Mouse (Mus musculus) heart, postnatal 36 days (tissue): ENCODE measurements around the gene Ajm1. TPM values are rescaled to one million over a fixed set of nuclear protein-coding genes. Genes with fewer than 3 reads are reported as not detected.
"Not testable (repeated sequence)": the region's sequence is repeated elsewhere in the genome, so short reads cannot be mapped to it uniquely, and the experiment has no call there.

Source experiments
- DNase-seq, 2 experiments: peaks; one replicate each; pipeline ENCODE4 v3.0.0; 2021 to 2022
- intact Hi-C: fragments of 180-260 bp; cut with DNase I; formaldehyde crosslinking; loops from one replicate; pipeline ENCODE4 v1.15.1; 2025
- total RNA-seq, 2 experiments: library from RNA; stranded (reverse); gene quantifications; 2 replicates each; pipeline ENCODE4 v1.2.3; 2021

Gene Ajm1
- total RNA-seq, 2 experiments from 2014 or later, result 0.08 TPM

DNA sequence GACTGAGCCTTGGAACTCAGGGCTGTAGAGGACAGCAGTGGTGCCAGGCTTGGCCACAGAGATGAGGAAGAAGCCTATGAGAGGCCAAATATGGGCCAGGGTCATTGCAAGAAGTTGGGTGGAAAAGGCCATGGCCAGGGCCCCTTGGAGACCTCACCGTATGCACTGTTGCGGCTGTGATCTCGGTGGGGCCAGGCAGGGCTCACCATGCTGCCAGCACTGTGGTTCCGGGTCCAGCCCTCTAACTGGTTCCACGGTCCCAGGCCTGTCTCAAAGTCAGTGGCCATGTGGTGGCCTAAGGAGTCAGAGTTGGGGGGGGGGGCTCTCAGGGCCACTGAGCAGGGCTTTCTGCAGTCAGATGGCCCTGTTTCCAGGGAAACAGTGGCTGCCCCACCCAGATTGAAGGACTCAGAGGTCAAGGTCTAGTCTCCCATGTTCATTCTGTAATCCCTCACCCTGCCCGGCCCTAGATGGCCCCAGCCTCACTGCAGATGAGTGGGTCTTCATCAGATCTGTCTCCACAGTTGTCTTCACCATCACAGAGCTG lies 13.0 kb downstream of the Ajm1 start:
- DNase-seq, result no peak
- intact Hi-C loops, result no loop called here

DNA sequence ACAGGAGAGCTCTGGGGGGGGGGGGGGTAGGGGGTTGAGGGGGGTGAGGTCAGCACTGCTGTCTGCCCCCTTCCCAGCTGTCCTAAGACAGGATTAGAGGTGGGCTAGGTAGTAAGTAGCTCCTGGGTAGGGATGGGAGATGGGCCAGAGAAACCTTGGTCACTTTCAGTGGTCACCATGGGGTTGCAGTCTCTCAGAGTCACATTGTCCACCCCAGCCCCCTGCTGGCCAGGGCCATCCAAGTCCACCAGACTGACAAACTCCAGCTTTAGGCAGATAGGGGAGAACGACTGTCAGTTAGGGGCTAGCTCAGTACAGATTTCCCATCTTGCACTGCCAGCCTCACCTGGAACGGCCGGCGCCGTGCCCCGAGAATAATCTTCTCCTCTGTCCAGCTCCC lies 15.0 kb downstream of the Ajm1 start:
- intact Hi-C loops, result no loop called here
- no peak for DNase-seq

DNA sequence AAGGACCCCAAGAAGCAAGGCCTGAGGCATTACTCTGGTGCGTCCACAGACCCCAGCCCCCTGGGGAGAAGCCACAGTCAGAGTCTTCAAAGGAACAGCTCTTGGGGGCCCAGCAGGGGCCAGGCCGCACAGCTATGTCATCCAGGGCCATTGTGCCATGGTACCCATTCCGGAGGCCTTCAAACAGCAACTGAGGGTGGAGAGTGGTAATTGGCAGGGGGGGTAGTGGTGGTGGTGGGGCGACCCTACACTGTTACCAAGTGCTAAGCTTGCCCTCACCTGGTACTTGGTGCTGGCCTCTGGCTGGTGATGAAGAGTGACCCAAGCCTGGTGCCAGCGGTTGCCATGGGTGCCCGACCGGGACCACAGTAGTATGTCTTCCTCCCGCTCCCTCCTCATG lies 15.8 kb downstream of the Ajm1 start:
- no peak for DNase-seq

DNA sequence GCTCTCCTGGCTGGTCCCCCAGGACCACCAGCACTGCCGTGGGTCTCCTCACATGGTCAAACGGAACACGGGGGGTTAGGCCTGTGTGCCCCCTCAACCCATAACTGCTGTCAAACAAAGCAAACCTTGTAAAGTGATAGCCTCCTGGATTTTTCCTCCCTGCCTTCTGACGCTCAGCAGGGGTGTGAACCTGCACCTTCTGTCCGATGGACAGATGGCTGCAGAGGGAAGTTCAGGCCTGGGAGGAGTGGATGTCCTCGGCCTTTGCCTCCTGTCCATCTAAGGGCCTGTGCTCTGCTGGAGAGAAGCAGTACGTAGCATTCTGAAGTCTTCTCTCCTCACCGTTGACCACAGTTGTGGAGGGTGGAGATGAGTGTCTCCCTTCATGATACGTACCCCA lies 19.6 kb downstream of the Ajm1 start:
- no peak for DNase-seq

More for the DNA sequence above, 15.8 kb downstream of the Ajm1 start:
- intact Hi-C loops, result no loop called here

DNA sequence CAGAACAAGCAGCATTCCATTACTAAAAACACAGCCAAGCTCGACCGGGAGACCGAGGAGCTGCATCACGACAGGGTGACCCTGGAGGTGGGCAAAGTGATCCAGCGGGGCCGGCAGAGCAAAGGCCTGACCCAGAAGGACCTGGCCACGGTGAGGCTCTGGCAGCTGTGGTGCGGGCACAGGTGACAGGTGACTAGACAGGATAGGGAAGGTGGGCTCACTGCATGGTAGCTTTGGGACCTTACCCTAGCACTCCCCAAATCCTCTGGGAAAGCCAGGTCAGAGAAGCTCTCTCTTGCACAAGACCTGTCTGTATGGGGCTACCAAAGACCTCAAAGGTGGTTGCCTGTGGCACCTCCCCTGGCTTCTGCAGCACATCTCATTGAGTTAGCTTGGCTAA lies 21.0 kb downstream of the Ajm1 start:
- intact Hi-C loops, result no loop called here
- no peak for DNase-seq

More for the DNA sequence above, 19.6 kb downstream of the Ajm1 start:
- intact Hi-C loops, result no loop called here

DNA sequence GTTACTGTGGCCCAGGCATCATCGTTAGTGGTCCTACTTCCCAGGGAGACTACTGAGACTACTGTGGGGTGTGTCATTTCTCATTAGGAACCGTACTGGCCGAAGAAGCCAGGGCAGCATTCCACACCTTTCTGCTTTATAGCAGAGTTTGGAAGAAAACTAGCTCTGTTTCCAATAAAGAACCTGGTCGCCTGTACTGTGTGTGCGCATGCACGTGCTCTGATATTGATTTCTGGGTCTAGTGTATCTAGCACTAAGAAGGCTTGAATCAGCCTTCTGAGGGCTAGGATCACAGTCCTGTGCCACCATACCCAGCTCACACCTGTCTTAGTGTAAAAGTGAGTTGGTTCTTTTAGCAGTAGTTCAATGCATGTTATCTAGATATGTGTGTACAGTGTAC lies 22.8 kb downstream of the Ajm1 start:
- intact Hi-C loops, result no loop called here
- no peak for DNase-seq

DNA sequence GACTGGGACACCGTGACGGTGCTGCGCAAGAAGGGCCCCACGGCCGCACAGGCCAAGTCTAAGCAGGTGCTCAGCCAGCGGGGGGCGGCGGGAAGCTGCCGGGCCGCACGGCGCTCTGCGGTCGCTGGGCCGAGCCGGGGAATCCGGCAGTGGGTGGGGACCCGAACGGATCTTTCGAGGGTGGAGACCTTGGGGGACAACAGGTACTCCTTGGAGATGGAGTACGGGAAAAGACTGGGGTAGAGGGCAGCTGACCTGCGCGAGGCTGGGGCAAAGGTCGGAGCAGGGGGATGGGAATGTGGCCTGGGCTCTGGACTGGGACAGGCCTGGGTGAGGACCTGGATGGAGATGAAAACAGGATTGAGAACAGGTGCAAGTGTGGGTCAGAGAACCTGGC lies 23.6 kb downstream of the Ajm1 start:
- intact Hi-C loops, result no loop called here
- no peak for DNase-seq

DNA sequence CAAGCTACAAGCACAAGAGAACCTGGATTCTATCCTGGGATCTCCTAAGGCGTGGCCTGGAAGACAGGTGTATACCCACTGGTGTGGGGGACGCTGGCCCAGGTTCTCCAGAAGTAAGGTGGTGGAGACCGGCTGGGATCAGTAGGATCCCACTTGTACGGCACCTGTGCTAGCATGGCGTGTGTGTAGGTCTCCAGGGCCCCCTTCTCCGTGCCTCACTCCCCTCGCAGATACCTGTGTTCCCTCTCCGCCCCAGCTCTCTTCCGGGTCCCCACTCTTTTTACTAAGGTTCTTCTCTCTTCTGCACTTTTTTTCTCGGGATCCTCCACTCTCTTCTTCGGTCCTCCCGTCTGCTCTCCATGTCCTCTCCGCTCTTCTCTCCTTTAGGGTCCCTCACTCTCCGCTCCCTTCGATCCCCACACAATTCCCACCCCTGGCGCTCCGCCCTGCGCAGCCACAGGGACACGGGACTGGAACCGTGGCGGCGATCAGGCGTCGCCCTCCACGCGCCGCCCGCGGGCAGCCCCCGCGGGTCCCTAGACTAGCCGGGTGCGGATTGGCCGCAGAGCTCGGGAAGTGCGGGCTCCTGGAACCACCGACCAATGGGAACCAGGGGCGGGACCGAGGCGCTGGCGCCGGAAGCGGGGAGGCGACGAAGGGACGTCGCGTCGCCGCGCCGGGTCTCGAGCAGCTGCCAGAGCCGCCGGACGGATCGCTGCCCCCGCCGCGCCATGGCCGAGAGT lies 24.2 kb downstream of the Ajm1 start, which contains the start of gene Edf1:
TSS of gene Edf1 (plus strand) at position 627 of the 743 bp plus-strand sequence.
- intact Hi-C loops, result no loop called here
- peak; percentile 94 to 96 for DNase-seq

DNA sequence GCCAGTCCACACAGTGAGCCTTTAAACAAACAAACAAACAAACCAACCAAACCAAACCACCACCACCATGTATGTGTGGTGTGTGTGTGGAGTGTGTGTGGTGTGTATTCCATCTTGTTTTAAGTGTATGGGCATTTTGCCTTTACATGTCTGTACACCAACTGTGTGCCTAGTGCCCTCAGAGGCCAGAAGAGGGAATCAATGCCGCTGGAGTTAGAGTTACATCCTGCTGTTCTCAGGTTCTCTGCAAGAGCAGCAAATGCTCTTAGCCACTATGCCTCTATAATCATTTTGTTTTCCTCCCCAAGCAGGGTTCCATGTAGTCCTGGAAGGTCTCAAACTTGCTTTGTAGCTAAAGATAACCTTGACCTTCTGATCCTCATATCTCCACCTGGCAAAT lies 25.3 kb downstream of the Ajm1 start:
- DNase-seq, result no peak
- intact Hi-C loops, result no loop called here

DNA sequence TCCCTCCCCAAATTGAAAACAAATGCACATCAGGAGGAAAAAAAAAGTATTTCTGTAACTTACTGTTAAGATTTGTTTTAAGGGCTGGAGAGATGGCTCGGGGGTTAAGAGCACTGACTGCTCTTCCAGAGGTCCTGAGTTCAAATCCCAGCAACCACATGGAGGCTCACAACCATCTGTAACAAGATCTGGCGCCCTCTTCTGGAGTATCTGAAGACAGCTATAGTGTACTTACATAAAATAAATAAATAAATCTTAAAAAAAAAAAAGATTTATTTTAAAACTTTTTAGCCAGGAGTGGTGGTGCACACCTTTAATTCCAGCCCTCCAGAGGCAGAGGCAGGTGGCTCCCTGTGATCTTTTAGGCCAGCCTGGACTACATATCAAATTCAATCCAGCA lies 26.1 kb downstream of the Ajm1 start:
- DNase-seq, intact Hi-C loops: not testable (repeated sequence)

DNA sequence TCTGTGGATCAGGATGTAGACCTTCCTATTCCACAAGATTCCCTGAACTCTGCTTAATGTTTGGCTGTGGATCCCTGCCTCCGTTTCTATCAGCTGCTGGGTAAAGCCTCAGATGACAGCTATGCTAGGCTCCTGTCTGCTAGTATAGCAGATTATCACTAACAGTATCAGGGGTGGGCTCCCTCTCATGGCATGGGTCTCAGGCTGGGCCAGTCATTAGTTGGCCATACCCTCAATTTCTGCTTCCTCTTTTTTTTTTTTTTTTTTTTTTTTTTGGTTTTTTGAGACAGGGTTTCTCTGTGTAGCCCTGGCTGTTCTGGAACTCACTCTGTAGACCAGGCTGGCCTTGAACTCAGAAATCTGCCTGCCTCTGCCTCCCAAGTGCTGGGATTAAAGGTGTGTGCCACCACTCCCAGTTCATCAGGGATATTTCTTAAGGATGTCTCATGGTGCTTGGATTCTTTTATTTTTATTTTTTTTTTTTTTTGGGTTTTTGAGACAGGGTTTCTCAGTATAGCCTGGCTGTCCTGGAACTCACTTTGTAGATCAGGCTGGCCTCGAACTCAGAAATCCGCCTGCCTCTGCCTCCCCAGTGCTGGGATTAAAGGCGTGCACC lies 28.3 kb downstream of the Ajm1 start:
- intact Hi-C loops, DNase-seq: not testable (repeated sequence)

DNA sequence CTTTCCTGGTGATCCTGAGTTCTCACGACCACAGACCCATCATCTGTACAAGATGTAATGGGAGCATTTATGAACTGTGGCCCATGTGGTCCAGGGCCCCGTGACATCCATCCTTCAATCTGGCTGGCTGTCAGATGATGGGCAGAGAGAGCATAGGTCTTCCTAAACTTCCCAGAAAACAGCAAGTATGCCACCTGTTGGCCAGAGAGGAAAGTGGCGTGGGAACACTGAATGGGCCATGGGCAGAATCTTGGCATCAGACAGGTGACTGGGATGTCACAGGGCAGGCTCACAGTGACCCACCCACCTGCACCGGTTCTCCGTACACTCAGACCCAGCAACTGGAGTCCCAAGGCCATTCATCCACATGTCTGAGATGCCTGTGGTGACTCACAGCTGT lies 30.4 kb downstream of the Ajm1 start:
- intact Hi-C loops, result loop anchor here (1.0 to 2.0 kb wide), 2 partner anchors 41 to 128 kb away; partner anchors contain the start of gene Fut7

DNA sequence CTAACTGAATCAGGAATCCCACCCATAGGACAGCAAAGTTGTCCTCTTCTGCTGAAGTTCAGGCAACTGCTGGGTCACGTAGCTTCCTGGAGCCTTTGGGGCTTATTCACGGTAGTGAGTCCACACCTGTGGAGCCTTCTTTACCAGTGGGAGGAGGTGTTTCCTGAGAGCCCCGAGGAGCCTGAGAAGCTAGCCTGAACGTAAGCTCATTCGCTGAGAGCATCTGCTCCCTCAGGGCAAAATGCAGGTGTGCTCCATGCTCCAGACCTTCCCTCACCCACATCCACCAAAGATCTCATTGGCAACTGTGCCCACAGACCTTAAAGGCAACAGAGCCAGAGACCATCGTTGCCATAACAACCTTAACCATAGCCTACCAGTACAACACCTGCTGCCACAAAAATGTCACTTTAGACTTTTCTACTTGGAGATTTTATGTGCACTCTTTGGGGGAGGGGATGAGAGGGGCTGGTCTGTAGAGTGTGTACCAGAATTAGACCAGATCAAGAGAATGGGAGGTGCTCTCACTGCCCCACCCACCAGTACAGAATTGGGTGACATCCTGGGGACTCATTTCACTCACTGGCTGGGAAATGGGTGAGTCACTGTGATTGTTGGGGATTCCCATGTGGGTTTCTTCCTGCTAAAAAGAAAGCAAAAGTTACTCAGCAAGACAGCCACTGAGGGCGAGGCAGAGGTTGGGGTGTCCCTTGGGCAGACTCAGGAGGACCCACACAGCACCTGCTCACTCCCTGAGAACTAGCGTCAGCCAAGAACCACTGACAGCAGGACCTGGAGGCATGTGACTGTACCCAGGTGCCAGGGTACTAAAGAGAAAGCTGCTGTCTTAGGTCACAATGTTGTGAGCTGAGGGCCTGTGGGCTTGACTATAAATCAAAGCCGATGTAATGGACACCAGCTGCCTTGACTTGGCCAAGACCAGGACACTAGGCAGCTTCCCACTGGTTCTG lies 32.3 kb downstream of the Ajm1 start:
- DNase-seq, result no peak
- intact Hi-C loops, result no loop called here

More for the DNA sequence above, 30.4 kb downstream of the Ajm1 start:
- peak; percentile 39 to 57 for DNase-seq

DNA sequence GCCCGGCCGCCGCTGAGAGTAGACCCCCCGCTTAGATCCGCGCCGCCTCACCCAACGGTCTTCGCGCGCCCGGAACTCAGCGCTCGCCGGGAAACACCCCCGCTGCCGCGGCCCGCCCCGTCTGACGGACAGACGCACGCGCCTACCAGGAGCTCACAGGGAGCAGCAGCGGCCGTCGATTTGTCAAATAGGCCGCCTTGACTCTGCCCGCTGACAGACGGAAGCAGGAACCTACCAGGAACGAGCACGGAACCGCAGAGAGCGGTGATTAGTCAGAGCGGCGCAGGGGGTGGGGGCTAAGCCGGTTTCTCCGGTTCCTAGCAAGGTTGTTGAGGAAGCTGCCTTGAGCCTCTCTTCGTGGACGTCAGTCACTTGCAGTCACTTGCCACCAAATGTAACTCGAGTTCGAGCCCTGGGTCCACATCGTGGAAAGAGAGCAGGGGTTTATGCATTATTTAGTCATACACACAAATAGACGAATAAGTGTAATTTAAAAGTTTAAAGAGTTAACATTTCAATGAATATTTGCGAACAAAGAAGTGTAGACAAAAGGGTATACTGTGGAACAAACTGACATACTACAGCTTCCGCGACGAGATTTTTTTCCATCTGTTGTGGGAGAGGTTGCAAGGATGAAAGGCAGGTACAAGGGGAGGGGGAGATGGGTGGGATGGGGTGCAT lies 34.6 kb downstream of the Ajm1 start, which contains the start of gene Traf2:
TSS of gene Traf2 (minus strand) at position 130 of the 681 bp plus-strand sequence.
- peak; percentile 97 to 99 for DNase-seq
- intact Hi-C loops, result no loop called here

DNA sequence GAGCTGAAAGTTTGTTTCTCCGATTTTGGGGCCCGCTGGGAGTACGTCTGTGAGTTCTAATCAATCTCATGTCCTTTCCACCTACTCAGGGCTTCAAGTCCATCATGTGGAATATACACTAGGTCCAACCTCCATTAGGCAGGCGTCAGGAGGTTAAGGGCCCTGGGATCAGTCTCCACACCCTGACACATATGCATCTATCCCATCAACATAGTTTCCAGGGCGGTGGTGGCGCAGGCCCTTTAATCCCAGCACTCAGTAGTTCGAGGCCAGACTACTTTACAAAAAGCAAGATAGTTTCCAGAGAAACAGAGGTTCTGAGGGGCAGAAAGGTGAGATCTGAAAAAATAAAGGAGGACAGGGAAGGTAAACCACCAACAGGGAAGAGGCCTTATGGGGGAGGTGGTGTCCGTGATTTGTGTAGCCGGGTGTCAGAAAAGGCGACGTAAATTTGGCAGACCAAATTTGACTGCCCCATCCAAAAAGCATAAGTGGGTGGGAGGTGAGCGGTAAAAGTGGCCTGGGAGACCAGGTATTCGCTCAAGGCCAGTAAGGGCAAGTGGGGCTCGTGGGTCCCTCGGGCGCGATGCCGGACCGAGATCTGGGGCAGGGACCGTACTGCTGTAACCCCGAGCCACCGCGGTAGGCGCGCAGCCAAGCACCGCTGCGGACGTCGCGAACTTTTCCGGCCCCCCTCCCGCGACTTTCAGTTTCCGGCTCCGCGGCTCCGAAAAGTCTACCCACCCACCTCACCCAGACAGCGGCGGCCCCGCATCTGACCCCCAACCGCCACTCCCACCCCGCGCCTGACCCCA lies 35.4 kb downstream of the Ajm1 start:
- DNase-seq, result no peak
- intact Hi-C loops, result no loop called here

DNA sequence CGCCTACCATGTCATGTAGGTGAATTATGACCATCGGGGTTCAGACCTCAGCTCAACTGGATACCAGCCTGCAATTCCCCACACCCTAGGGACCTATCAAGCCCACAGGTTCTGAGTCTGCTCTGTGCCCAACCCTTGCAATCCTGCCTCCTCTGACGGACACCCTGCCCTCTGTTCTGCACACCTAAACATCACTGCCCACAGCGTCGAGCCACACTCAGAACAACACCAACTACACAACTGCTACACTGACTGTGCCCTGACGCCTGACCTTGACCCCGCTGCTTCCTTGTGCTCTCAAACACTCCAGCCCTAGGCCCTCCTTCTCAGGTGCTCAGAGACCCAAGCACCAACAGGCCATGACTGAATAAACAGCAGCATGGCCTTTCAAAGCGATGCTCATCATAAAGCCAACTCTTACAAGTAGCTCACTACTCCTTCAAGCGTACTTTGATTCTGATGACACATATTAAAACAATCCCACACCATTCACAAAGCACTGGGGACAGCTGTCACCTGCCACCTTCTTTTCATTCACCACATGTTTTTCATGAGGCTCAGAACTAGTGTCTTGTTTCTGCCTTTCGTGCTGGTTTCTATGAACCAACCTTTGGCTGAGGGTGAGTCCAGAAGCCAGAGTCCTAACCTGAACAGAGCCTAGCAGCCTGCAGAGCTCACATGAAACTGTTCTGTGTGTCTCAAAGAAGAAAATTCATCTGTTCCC lies 39.8 kb downstream of the Ajm1 start:
- no peak for DNase-seq
- intact Hi-C loops, result no loop called here

DNA sequence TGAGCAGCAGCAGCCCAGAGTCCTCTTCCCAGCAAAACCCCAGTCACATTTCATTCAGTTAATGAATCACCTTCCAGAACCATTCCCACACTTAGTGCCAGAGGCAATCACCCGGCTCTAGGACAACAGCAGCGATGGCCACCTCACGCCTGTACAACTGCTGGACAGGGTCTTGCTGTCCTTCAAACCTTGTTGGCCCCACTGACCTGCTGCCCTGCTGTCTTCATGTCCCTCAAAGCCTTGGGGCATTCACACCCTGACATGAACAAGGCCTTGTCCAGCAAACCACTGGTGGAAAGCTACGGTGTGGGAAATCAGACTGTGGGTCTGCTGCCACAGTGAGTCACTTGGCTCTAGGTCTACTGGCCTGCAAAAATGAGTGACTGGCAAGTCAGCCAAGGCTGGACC lies 41.0 kb downstream of the Ajm1 start:
- no peak for DNase-seq
- intact Hi-C loops, result no loop called here

DNA sequence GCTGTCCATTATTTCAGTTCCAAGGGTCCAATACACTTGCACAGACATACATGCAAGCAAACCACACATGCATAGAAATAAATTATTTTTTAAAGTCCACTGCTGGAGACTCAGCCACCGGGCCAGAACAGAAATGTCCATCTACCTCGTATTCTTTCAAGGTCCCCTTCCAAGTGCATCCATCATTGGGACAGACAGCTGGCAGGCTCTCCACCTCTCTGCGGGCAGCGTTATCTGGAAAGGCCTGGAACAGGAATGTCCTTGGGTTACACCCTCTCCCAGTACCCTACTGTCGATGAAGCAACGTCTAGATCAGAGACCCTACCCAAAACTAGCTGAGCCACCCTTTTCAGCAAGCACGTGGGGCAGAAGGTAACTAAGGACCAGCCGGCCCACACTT lies 45.0 kb downstream of the Ajm1 start:
- DNase-seq, result no peak
- intact Hi-C loops, result no loop called here

DNA sequence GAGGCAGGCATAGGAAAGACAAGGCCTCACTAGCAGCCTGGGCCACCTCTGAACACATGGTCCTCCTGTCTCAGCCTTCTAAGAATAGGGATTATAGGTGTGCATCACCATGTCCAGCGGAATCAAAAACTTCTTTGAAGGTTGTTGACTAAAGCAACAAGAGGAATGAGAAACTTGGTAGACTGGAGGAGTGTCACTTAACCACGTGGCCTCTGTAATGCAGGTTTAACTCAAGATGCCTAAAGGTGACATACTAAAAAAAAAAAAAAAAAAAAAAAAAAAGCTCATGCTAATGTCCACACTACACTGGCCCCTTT lies 46.7 kb downstream of the Ajm1 start:
- intact Hi-C loops, result no loop called here
- no peak for DNase-seq
